Mouse (Mus musculus) stomach, postnatal 0 days (tissue): ENCODE results near the gene Rplp2.

Experiments
- CTCF ChIP-seq: IDR thresholded peaks from 2 replicates; pipeline ENCODE4 v1.5.1; 2016; ENCODE audit warnings: antibody characterized with exemption, low read depth, mild to moderate bottlenecking, moderate library complexity
- EP300 ChIP-seq: optimal IDR thresholded peaks from 2 replicates; pipeline ENCODE3; 2016; ENCODE audit warnings: antibody characterized with exemption

DNA sequence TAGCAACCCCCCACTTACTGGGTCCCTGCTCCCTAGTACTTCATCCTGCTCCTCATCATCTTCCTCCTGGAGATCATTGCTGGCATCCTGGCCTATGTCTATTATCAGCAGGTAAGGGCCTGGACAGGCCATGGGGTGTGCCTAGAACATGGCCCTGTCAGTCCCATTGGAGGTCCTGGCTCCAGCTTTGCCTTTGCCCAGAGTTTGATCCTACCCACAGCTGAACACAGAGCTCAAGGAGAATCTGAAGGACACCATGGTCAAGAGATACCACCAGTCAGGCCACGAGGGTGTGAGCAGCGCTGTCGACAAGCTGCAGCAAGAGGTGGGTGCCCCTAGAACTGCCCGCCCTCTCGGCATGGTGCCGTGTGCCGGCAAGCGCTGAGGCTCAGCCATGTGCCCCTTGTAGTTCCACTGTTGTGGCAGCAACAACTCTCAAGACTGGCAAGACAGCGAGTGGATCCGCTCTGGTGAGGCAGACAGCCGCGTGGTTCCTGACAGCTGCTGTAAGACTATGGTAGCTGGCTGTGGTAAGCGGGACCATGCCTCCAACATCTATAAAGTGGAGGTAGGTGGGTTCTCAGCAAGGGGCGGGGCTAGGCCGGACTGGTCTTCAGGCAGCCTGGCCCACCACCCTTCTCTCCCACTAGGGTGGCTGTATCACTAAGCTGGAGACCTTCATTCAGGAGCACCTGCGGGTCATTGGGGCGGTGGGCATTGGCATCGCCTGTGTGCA lies 22.9 kb downstream of the Rplp2 start:
- TF ChIP-seq CTCF (no peak), EP300 (no peak)
